Mouse (Mus musculus) liver, adult 2 months (tissue): ENCODE measurements at regions not wholly inside any gene's neighbourhood (a gene's known extent, or its start where the extent isn't known, plus 50 kb on each side); places are given as distances from the start of the nearest gene placed in this dataset.

Experiments
- CTCF ChIP-seq: fragments of 200-500 bp; IDR thresholded peaks from 2 replicates; pipeline ENCODE4 v1.5.1; 2011; ENCODE audit warnings: low read depth, low read length, control low read depth
- POLR2A ChIP-seq: fragments of 200-500 bp; IDR thresholded peaks from 2 replicates; pipeline ENCODE4 v1.6.1; 2011; ENCODE audit warnings: low read length, control low read depth; ENCODE audit not compliant: insufficient read depth; ENCODE audit errors: extremely low read depth

DNA sequence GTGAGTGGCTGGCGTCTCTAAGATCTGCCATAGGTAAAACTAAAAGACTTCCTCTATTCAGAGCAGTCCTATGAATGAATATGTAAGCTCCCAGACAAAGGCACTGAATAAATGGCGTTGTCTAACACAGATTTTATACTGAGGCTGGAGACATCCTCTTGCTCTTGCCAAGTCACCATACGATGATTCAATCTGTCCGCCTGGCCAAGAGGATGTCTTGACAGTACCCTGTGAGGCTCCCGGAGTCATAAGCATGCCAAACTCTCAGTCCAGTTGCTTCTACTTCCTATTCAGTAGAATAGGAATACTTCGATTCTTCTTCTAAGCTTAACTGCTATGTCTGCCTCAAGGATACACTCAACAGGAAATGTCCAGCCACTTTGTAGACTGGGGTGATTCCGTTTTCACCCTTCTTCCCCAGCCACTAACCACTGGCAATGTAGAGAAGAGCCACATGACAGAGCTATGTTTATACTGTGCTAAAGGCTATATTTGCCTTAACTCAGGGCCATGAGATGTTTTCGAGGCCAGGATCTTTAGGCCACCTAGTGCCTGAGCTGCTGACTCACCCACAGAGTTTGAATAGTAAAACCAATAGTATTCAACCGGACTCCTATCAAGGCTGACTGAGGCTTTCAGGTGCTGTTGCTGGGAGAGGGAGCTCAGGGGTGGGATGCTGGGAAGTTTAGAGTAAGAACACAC is 188.7 kb upstream of the Atp5g3 start:
- TF ChIP-seq POLR2A (no peak), CTCF (no peak)
